Mouse (Mus musculus) v-Abl transformed pro-B cells (cell line): Measurements from ENCODE around the gene Rhox4e.
"Not testable (repeated sequence)": the region's sequence is repeated elsewhere in the genome, so short reads cannot be mapped to it uniquely, and the experiment has no call there.

Source experiments
- in situ Hi-C, 2 experiments: fragments of 400-800 bp; cut with MboI; formaldehyde crosslinking; loops; one replicate each; pipeline ENCODE4 v1.15.1; 2025; ENCODE audit not compliant: unreplicated experiment in 2 of 2

Gene Rhox4e

DNA sequence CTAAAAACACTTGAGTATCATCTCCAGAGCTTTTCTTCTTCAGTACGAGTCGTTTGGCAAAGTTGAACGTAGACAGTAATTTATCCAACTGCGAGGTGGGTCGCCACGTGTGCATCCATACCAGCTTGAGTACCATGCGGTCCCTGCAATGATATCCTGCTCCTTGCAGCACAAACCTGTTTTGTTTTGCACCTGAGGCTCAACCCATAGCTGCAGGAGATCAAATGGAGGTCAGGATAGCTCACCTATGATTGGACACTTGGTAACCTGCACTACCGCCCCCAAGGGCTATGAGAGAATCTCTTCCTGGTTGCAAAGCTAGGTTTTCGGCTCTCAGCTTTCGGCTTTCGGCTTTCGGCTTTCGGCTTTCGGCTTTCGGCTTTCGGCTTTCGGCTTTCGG lies at the start of gene Rhox4e:
Rhox4e (plus strand) TSS at position 301 of the 400 bp plus-strand sequence.
- in situ Hi-C loops = not testable (repeated sequence)

DNA sequence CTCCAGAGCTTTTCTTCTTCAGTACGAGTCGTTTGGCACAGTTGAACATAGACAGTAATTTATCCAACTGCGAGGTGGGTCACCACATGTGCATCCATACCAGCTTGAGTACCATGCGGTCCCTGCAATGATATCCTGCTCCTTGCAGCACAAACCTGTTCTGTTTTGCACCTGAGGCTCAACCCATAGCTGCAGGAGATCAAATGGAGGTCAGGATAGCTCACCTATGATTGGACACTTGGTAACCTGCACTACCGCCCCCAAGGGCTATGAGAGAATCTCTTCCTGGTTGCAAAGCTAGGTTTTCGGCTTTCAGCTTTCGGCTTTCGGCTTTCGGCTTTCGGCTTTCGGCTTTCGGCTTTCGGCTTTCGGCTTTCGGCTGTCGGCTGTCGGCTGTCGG lies 43.2 kb upstream of the Rhox4e start, which contains the start of gene Rhox4d:
Rhox4d (plus strand) TSS at position 301 of the 400 bp plus-strand sequence.
- in situ Hi-C loops = not testable (repeated sequence)

DNA sequence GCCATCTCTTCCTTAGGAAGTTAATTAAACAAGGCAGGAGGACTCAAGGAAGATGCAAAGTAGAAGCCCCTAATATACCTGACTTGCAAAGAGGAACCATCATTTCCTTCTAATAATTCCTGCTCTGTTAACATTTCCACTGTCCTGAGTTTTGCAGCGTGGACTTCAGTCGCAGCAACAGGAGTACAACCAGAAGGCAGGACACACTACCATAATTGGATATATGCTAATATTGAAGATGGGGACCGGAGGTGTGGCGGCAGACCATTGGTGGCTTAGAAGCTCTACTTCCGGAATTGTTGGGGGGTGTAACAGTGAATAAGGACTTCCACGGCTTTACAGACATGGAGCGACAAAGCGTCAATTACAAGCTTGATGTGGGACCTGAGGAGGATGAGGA lies 27.1 kb upstream of the Rhox4e start, which contains the start of gene Rhox2e:
Rhox2e (plus strand) TSS at position 301 of the 400 bp plus-strand sequence.
- in situ Hi-C loops = not testable (repeated sequence)

DNA sequence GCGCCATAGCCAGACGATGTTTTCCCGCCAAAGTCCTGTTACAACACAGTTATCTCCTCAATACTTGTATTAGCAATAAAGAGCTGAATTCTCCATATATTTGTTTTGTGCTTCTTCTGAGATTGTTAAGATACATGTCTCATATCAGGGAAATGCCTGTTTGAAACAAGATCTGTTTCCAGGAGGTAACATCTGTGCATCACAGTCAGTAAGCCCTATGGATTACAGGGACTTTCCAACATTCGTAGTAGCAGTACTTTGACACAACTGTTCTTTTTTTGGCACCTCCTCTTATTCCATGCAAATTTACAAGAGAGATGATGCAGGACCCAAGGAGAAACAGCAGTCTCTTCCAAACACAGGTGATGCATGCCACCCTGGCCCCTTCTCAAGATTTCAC lies 15.5 kb upstream of the Rhox4e start, which contains the start of gene Rhox3e:
Rhox3e (plus strand) TSS at position 301 of the 400 bp plus-strand sequence.
- in situ Hi-C loops = not testable (repeated sequence)

DNA sequence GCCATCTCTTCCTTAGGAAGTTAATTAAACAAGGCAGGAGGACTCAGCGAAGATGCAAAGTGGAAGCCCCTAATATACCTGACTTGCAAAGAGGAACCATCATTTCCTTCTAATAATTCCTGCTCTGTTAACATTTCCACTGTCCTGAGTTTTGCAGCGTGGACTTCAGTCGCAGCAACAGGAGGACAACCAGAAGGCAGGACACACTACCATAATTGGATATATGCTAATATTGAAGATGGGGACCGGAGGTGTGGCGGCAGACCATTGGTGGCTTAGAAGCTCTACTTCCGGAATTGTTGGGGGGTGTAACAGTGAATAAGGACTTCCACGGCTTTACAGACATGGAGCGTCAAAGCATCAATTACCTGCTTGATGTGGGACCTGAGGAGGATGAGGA lies 13.9 kb downstream of the Rhox4e start, which contains the start of gene Rhox2f:
Rhox2f (plus strand) TSS at position 301 of the 400 bp plus-strand sequence.
- in situ Hi-C loops = not testable (repeated sequence)

DNA sequence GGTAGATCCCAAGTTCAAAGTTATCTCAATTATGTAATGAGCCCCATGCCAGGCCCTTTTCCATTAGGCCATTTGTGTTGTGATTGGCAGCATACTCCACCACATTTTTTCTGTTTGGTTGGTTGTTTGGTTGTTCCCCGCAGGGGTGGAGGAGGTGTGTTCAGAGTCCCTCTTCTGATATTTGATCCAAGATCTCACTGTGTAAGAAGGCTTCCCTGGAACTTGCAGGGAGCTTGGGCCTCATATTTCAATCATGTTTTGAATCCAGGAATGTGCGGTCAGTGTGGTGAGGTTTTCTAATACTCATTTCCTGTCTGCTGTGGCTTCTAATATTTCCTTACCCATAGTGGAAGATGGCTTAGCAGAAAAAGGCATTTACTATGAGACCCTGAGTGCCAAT lies 15.4 kb downstream of the Rhox4e start:
- in situ Hi-C loops = not testable (repeated sequence)

DNA sequence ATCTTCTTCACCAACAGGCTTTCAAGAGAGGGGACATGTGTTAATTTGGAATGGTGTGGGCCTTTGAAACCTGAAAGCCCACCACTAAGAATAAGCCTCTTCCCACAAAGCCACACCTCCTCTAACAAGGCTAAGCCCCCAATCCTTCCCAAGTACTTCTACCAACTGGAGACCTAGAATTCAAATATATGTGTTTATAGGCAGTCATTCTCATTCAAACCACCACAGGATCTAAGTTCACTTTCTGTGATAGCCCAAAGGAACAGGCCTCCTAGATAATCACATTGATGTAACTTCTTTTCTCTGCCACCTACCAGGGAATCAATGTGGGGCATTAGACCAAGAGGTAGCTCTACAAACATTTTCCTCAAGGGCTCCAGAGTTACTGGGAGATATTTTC lies 23.5 kb downstream of the Rhox4e start, which contains the start of gene Rhox3f:
Rhox3f (plus strand) TSS at position 301 of the 400 bp plus-strand sequence.
- in situ Hi-C loops = not testable (repeated sequence)

DNA sequence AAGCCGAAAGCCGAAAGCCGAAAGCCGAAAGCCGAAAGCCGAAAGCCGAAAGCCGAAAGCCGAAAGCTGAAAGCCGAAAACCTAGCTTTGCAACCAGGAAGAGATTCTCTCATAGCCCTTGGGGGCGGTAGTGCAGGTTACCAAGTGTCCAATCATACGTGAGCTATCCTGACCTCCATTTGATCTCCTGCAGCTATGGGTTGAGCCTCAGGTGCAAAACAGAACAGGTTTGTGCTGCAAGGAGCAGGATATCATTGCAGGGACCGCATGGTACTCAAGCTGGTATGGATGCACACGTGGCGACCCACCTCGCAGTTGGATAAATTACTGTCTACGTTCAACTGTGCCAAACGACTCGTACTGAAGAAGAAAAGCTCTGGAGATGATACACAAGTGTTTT lies 50.4 kb downstream of the Rhox4e start, which contains the start of gene Rhox4f:
Rhox4f (minus strand) TSS at position 101 of the 400 bp plus-strand sequence.
- in situ Hi-C loops = not testable (repeated sequence)
